Mouse (Mus musculus) lung, postnatal 0 days (tissue): ENCODE measurements around the gene Npas3.

Source experiments
- CTCF ChIP-seq: IDR thresholded peaks from 2 replicates; pipeline ENCODE4 v1.5.1; 2016; ENCODE audit warnings: antibody characterized with exemption, mild to moderate bottlenecking
- EP300 ChIP-seq: IDR thresholded peaks from 2 replicates; pipeline ENCODE4 v1.6.1; 2016; ENCODE audit warnings: antibody characterized with exemption, mild to moderate bottlenecking, control low read depth

DNA sequence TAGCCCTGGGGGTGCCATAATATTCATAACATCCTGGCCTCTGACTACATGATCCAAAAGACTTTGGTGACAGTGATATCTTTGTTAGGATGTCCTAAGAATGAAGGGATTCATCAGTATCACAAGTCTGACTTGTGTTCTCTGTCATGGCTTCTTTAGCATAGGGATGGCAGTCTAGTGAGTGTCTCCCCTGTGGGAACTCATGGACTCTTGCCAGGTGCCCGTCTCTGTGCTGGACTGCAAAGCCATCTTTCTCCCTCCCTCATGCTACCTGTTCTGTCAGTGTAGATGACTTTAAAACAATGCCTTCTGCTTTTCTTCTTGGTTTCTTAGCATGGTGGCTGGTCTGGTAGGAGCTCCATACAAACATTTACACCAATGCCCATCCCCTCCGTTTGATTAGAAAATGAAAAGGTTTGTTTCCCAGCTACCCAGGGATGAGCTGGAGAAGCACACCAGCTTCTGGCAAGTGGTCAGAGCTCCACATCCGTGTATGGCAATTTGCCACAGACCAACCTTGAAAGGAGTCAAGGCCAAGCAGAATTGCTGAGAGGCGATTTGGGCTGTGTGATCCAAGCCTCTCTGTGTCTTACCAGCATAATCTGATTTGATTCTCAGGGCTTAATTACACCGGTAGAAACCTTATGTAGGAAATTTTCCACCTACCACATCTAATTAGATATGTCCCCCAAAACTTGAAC, 616.1 kb downstream of the Npas3 start:
- TF ChIP-seq CTCF (no peak), EP300 (no peak)
